Mouse (Mus musculus) hindbrain, embryonic 12.5 days (tissue): ENCODE measurements around the gene Spaca3. TPM values are rescaled to one million over a fixed set of nuclear protein-coding genes. Genes with fewer than 3 reads are reported as not detected.

Source experiments
- ATAC-seq: fragments of 200-750 bp; cut with Nextera tagmentation; 2 replicates; pipeline ENCODE4 v1.8.0; 2017; ENCODE audit warnings: moderate TSS enrichment; ENCODE audit not compliant: low FRiP score
- H3K27ac ChIP-seq: fragments of 300-500 bp; sonication (generic); 2 replicates; pipeline ENCODE4 v1.5.1; 2016; ENCODE audit warnings: mild to moderate bottlenecking
- H3K27me3 ChIP-seq: fragments of 300-500 bp; sonication (generic); 2 replicates; pipeline ENCODE4 v1.6.1; 2016; ENCODE audit warnings: mild to moderate bottlenecking
- H3K36me3 ChIP-seq: fragments of 300-500 bp; sonication (generic); 2 replicates; pipeline ENCODE4 v1.6.1; 2016; ENCODE audit warnings: mild to moderate bottlenecking
- H3K4me1 ChIP-seq: fragments of 300-500 bp; sonication (generic); 2 replicates; pipeline ENCODE4 v1.6.1; 2016
- H3K4me2 ChIP-seq: fragments of 300-500 bp; sonication (generic); replicated peaks from 2 replicates; pipeline ENCODE4 v1.6.1; 2016; ENCODE audit warnings: mild to moderate bottlenecking
- H3K4me3 ChIP-seq: fragments of 300-500 bp; sonication (generic); 2 replicates; pipeline ENCODE4 v1.5.1; 2016; ENCODE audit warnings: mild to moderate bottlenecking
- H3K9ac ChIP-seq: fragments of 300-500 bp; sonication (generic); 2 replicates; pipeline ENCODE4 v1.6.1; 2016; ENCODE audit warnings: mild to moderate bottlenecking, moderate library complexity
- H3K9me3 ChIP-seq: fragments of 300-500 bp; sonication (generic); replicated peaks from 2 replicates; pipeline ENCODE4 v1.6.1; 2016; ENCODE audit warnings: mild to moderate bottlenecking
- WGBS: fragments of 180-500 bp; shearing (Covaris S2); methylation state at CpG from one replicate; pipeline ENCODE4 v1.1.7; 2016; 5-methylcytosine and 5-hydroxymethylcytosine counted together
- polyA plus RNA-seq: library from polyadenylated mRNA; unstranded; fragments of >200 nt; fragmentation: Nextera tagmentation; extraction: Ambion mirVana; gene quantifications from 2 replicates; pipeline ENCODE4 v1.2.1, GENCODE M21; 2016

Gene Spaca3
- polyA plus RNA-seq, 1 experiment from 2014 or later = not detected

GRCm38 (mm10) chr11:80838724-80839123 is 19.4 kb upstream of the Spaca3 start:
- Histone ChIP-seq H3K36me3 (no peaks in the 10 kb centered on the region), H3K4me1 (no peaks in the 10 kb centered on the region), H3K27me3 (no peaks in the 10 kb centered on the region), H3K9ac (no peak overlapping the region), H3K27ac (no peak overlapping the region), H3K9me3 (no peaks in the 10 kb centered on the region), H3K4me3 (no peak overlapping the region), H3K4me2 (no peak overlapping the region)
- 59% methylated on average over 1 of the region's 1 CpGs for WGBS
- ATAC-seq = no peak

DNA sequence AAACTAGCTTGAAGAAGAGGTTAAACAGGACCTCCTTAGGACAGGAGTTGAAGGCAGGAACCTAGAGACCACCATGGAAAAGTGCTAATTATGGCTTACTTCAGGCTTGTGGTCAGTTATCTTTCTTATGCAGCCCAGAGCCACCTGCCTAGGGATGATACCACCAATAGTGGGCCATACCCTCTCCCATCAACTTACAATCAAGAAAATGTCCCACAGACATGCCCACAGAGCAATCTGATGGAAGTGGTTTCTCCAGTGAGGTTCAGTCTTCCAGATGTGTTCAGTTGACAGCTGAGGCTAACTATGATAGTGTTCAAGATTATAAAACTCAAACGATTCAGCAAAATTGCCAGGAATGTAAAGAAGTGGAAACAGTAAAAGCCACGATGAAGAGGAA is 14.7 kb upstream of the Spaca3 start:
- Histone ChIP-seq H3K27me3 (no peaks in the 10 kb centered on the region), H3K9me3 (no peaks in the 10 kb centered on the region), H3K4me3 (no peak overlapping the region), H3K27ac (no peak overlapping the region), H3K4me1 (no peaks in the 10 kb centered on the region), H3K4me2 (no peak overlapping the region), H3K36me3 (no peaks in the 10 kb centered on the region), H3K9ac (no peak overlapping the region)
- ATAC-seq = no peak
- WGBS = 90% methylated on average over 2 of the region's 2 CpGs

DNA sequence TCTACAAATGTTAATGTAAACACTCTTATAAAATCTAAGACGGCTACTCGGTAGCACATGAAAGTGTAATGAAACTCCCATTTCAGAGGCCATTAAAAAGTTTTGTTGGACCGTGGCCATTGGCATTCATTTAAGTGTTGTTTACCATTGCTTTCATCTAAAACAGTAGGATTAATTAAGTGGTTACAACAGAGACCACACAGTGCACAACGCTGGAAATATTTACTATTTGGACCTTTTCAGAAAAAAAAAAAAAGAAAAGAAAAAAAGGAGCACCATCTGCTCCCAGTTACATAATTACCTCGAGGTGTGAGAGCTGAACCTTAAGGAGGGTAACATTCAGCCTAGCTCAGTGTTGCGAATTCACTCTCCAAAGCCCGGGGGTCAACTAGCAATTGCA is 12.7 kb upstream of the Spaca3 start:
- 66% methylated on average over 7 of the region's 7 CpGs for WGBS
- no peak for ATAC-seq

DNA sequence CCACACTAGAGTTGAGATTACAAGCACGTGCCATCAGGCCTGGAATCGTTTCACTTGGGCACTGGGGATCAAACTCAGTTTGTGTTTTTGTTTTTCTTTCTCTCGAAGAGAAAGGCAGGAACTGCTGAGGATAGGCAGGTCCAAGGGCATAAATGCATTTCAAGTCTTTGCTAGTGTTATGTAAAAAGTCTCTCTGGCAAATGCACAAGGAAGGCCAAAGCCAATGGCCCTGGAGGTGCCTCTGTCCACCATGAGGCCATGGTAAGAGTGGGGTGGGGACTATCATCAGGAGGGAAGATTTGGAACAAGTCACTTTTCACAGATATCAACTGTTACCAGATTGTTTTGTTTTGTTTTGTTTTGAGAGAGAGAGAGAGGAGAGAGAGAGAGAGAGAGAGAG is 12.1 kb upstream of the Spaca3 start:
- no peaks in the 10 kb centered on the region for H3K36me3 ChIP-seq
- no peak overlapping the region for H3K4me3 ChIP-seq
- H3K9me3 ChIP-seq = no peaks in the 10 kb centered on the region
- no peaks in the 10 kb centered on the region for H3K27me3 ChIP-seq
- no peak overlapping the region for H3K9ac ChIP-seq
- H3K27ac ChIP-seq = no peak overlapping the region
- H3K4me1 ChIP-seq = no peaks in the 10 kb centered on the region
- no peak for ATAC-seq
- no peak overlapping the region for H3K4me2 ChIP-seq
- WGBS = 51% methylated on average over 3 of the region's 3 CpGs

More for the DNA sequence above, 12.7 kb upstream of the Spaca3 start:
- Histone ChIP-seq H3K36me3 (no peaks in the 10 kb centered on the region), H3K27ac (no peak overlapping the region), H3K4me2 (no peak overlapping the region), H3K27me3 (no peaks in the 10 kb centered on the region), H3K9ac (no peak overlapping the region), H3K4me1 (no peaks in the 10 kb centered on the region), H3K4me3 (no peak overlapping the region), H3K9me3 (no peaks in the 10 kb centered on the region)

DNA sequence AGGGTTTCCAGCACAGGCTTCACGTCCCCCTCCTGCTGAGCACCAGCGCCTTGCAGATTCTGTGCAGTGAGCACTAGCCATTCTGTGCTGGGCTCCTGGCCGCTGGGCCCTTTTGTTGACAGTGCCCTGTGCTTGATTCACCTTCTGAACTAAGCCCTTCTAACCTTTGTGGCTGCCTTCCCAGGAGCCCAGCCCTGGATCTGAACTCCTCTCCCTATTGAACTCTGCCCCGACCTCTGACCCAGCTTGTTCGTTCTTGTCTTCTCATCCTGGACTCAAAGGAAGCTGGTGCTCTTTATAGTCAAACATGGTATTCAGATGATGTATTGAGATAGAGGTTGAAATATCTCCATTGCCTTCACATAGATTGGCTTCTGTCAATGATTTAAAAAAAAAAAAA is 10.0 kb upstream of the Spaca3 start:
- no peaks in the 10 kb centered on the region for H3K36me3 ChIP-seq
- H3K9ac ChIP-seq = no peak overlapping the region
- H3K27me3 ChIP-seq = no peaks in the 10 kb centered on the region
- no peaks in the 10 kb centered on the region for H3K9me3 ChIP-seq
- ATAC-seq = no peak
- H3K27ac ChIP-seq = no peak overlapping the region
- H3K4me3 ChIP-seq = no peak overlapping the region
- H3K4me2 ChIP-seq = no peak overlapping the region
- WGBS = 31% methylated on average over 5 of the region's 5 CpGs
- no peaks in the 10 kb centered on the region for H3K4me1 ChIP-seq

DNA sequence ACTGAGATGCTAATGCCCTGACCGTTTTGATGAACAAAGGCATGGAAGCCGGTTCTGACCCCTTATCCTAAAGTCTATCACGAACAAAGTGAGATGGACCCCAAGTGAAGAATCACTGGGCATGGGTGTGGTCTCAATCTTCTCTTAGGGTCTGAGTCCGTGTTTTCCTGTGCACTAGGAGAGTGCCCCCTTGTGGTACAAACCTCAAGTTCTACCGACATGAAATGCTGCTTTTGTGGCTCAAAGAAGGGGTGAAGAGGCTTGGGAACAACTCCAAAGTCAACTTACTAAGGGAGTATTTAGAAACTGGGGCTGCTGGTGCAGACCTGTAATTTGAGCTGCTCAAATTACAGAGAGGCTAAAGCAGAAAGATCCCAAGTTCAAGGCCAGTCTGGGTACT is 6.3 kb upstream of the Spaca3 start:
- ATAC-seq = no peak
- Histone ChIP-seq H3K4me2 (no peak overlapping the region), H3K4me3 (no peak overlapping the region), H3K36me3 (no peaks in the 10 kb centered on the region), H3K9me3 (no peaks in the 10 kb centered on the region), H3K27ac (no peak overlapping the region), H3K27me3 (no peaks in the 10 kb centered on the region), H3K4me1 (no peaks in the 10 kb centered on the region), H3K9ac (no peak overlapping the region)
- WGBS = 42% methylated on average over 5 of the region's 5 CpGs

GRCm38 (mm10) chr11:80853014-80853413 is 5.2 kb upstream of the Spaca3 start:
- H3K27me3 ChIP-seq = no peaks in the 10 kb centered on the region
- ATAC-seq = no peak
- no peaks in the 10 kb centered on the region for H3K9me3 ChIP-seq
- H3K9ac ChIP-seq = no peak overlapping the region
- H3K4me1 ChIP-seq = no peaks in the 10 kb centered on the region
- H3K27ac ChIP-seq = no peak overlapping the region
- 59% methylated on average over 3 of the region's 3 CpGs for WGBS
- no peak overlapping the region for H3K4me3 ChIP-seq
- no peak overlapping the region for H3K4me2 ChIP-seq
- no peaks in the 10 kb centered on the region for H3K36me3 ChIP-seq

GRCm38 (mm10) chr11:80854430-80854829 is 3.7 kb upstream of the Spaca3 start:
- Histone ChIP-seq H3K9ac (no peak overlapping the region), H3K27me3 (no peaks in the 10 kb centered on the region)
- ATAC-seq = no peak

GRCm38 (mm10) chr11:80854908-80855307 is 3.3 kb upstream of the Spaca3 start:
- Histone ChIP-seq H3K27ac (no peak overlapping the region), H3K4me2 (no peak overlapping the region), H3K4me3 (no peak overlapping the region), H3K27me3 (no peaks in the 10 kb centered on the region), H3K36me3 (no peaks in the 10 kb centered on the region), H3K9me3 (no peaks in the 10 kb centered on the region), H3K9ac (no peak overlapping the region), H3K4me1 (no peaks in the 10 kb centered on the region)
- 78% methylated on average over 7 of the region's 7 CpGs for WGBS
- ATAC-seq = no peak

More at GRCm38 (mm10) chr11:80854430-80854829, 3.7 kb upstream of the Spaca3 start:
- no peaks in the 10 kb centered on the region for H3K36me3 ChIP-seq
- 89% methylated on average over 11 of the region's 11 CpGs for WGBS
- no peak overlapping the region for H3K27ac ChIP-seq
- no peak overlapping the region for H3K4me3 ChIP-seq
- no peaks in the 10 kb centered on the region for H3K4me1 ChIP-seq
- no peak overlapping the region for H3K4me2 ChIP-seq
- no peaks in the 10 kb centered on the region for H3K9me3 ChIP-seq

DNA sequence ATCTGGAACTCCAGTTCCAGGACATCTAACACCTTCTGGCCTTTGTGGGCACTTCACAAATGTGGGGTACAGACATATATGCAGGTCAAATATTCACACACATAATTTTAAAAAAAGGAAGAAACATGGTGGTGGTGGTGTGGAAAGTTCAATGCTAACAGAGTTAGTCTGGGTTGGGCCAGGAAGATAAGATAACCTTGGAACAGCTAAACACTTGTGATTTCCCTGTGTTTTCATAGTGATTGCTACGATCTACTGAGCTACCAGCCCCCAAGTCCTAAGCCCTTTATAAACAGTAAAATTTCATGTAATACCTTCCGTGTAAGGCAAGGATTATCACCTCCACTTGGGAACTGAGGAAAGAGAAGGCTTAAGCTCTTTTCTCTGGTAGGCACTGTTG is 1.3 kb upstream of the Spaca3 start:
- no peak for ATAC-seq
- 90% methylated on average over 2 of the region's 2 CpGs for WGBS

DNA sequence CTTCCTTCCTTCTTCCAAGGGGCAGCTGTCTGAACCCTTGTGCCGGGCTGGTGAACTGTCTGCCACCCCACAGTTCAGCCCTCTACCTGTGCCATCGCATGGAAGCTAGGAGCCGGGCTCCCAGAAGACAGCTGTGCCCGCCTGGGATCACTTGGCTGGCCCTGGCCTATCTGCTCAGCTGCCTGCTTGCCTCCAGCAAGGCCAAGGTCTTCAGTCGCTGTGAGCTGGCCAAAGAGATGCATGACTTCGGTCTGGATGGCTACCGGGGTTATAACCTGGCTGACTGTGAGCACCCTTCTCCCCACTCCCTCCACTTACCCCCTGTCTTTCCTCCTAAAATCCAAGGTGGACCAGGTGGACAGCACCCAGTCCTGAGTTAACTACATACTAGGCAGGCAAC is 4.8 kb downstream of the Spaca3 start:
- H3K4me3 ChIP-seq = no peak overlapping the region
- 96% methylated on average over 7 of the region's 7 CpGs for WGBS
- H3K9ac ChIP-seq = no peak overlapping the region
- no peaks in the 10 kb centered on the region for H3K9me3 ChIP-seq
- no peak overlapping the region for H3K4me2 ChIP-seq
- no peaks in the 10 kb centered on the region for H3K4me1 ChIP-seq
- no peaks in the 10 kb centered on the region for H3K36me3 ChIP-seq
- no peaks in the 10 kb centered on the region for H3K27me3 ChIP-seq
- ATAC-seq = no peak
- H3K27ac ChIP-seq = no peak overlapping the region

More for the DNA sequence above, 1.3 kb upstream of the Spaca3 start:
- no peaks in the 10 kb centered on the region for H3K4me1 ChIP-seq
- H3K9ac ChIP-seq = no peak overlapping the region
- H3K4me2 ChIP-seq = no peak overlapping the region
- no peaks in the 10 kb centered on the region for H3K9me3 ChIP-seq
- no peak overlapping the region for H3K27ac ChIP-seq
- no peaks in the 10 kb centered on the region for H3K27me3 ChIP-seq
- no peaks in the 10 kb centered on the region for H3K36me3 ChIP-seq
- H3K4me3 ChIP-seq = no peak overlapping the region

DNA sequence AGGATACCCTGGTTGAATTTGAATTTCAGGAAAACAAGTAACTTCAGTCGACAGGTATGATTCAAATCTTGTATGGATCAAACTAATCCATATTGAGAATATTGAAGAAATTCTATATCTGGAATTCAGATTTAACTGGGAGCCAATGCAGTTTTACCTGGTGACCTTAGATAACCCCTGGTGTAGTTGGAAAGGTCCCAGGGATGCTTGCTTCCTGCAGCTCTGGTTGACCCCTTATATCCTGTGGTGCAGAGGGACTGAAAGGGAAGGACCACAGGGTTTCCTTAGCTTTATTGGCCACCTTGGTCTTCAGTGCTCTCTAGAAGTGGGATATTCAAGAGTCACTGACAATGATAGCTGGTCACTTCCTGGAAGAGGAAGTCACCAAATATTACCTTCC is 9.9 kb downstream of the Spaca3 start:
- H3K4me3 ChIP-seq = no peak overlapping the region

DNA sequence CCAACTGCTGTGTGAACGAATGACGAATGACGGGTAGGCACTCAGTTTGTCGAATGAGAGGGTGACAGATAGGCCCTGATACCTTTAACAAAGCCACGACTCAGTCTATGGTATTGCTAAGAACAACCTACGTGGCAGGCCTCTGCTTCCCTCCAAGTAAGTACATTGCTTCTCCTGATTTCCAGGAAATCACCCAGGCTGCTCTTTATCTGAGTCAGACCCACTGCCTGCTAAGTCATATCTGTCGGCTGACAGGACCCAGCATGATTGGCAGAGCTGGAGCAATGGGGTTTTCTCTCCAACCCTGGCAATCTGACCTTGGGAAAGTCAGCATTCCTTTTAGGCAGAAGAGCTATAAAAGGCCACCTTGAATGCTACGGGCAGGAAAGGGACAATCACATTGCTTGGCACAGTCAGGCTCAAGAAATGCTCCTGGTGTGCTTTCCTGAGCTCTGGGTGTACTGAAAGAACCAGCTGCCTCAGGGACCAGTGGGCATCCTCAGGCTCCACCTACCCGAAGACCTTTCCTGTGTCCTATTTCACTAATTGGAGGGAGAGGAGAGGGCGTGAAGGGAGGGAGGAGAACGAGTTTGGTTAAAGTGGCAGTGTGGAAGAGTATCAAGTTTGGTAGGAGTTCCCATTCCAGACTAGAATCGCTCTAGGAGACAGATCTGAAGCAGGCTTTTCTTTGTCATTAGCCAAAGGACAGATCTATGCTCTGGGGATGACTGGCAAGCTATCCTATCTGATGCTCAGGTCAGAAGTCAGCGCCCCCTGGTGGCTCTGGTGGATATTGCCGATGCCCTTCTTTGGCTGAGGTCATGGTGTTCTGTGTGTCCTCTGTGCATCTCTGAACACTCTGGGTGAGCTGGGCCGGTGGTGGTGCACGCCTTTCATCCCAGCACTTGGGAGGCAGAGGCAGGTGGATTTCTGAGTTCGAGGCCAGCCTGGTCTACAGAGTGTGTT is 14.6 kb downstream of the Spaca3 start:
- H3K27me3 ChIP-seq = no peaks in the 10 kb centered on the region; the same call in 1 of the 2 replicates
- H3K9ac ChIP-seq = no peak overlapping the region
- no peak for ATAC-seq
- H3K36me3 ChIP-seq = no peaks in the 10 kb centered on the region
- H3K4me1 ChIP-seq = peaks cover 5% of the 10 kb centered on the region; the same call in 1 of the 2 replicates
- H3K27ac ChIP-seq = no peak overlapping the region
- no peak overlapping the region for H3K4me3 ChIP-seq
- no peak overlapping the region for H3K4me2 ChIP-seq
- no peaks in the 10 kb centered on the region for H3K9me3 ChIP-seq
- WGBS = 65% methylated on average over 17 of the region's 17 CpGs

More for the DNA sequence above, 9.9 kb downstream of the Spaca3 start:
- ATAC-seq = no peak
- H3K27ac ChIP-seq = no peak overlapping the region
- no peaks in the 10 kb centered on the region for H3K9me3 ChIP-seq
- no peak overlapping the region for H3K9ac ChIP-seq
- H3K36me3 ChIP-seq = no peaks in the 10 kb centered on the region
- no peaks in the 10 kb centered on the region; the same call in 1 of the 2 replicates for H3K27me3 ChIP-seq
- H3K4me2 ChIP-seq = no peak overlapping the region
- no peaks in the 10 kb centered on the region for H3K4me1 ChIP-seq
- 95% methylated on average over 1 of the region's 1 CpGs for WGBS
